Mouse (Mus musculus) intestine, embryonic 14.5 days (tissue): ENCODE data around the gene Ntng2. TPM values are rescaled to one million over a fixed set of nuclear protein-coding genes. Genes with fewer than 3 reads are reported as not detected.

ENCODE experiments used
- ATAC-seq: fragments of 200-750 bp; cut with Nextera tagmentation; replicated peaks from 2 replicates; pipeline ENCODE4 v1.8.0; 2017; ENCODE audit warnings: low read depth, moderate number of reproducible peaks, moderate TSS enrichment, moderate library complexity; ENCODE audit not compliant: low FRiP score, low TSS enrichment
- DNase-seq: peaks from one replicate; pipeline ENCODE4 v3.0.0-alpha.2; 2018; ENCODE audit warnings: low spot score
- H3K27ac ChIP-seq: fragments of 300-500 bp; sonication (generic); 2 replicates; pipeline ENCODE4 v1.5.1; 2014; ENCODE audit warnings: low read depth, mild to moderate bottlenecking, control low read depth
- H3K27me3 ChIP-seq: fragments of 300-500 bp; sonication (generic); replicated peaks from 2 replicates; pipeline ENCODE4 v1.6.1; 2014; ENCODE audit warnings: low read length, control low read depth; ENCODE audit not compliant: control insufficient read depth, insufficient read depth
- H3K36me3 ChIP-seq: fragments of 300-500 bp; sonication (generic); 2 replicates; pipeline ENCODE4 v1.6.1; 2014; ENCODE audit warnings: low read length, control low read depth; ENCODE audit not compliant: control insufficient read depth, insufficient read depth
- H3K4me1 ChIP-seq: fragments of 300-500 bp; sonication (generic); replicated peaks from 2 replicates; pipeline ENCODE4 v1.6.1; 2014; ENCODE audit warnings: low read length, control low read depth, mixed read lengths; ENCODE audit not compliant: control insufficient read depth, insufficient read depth
- H3K4me2 ChIP-seq: fragments of 300-500 bp; sonication (generic); 2 replicates; pipeline ENCODE4 v1.6.1; 2014; ENCODE audit warnings: low read length
- H3K4me3 ChIP-seq: fragments of 300-500 bp; sonication (generic); 2 replicates; pipeline ENCODE4 v1.5.1; 2014; ENCODE audit warnings: low read depth, low read length, control low read depth, mixed read lengths
- H3K9ac ChIP-seq: fragments of 300-500 bp; sonication (generic); 2 replicates; pipeline ENCODE4 v1.6.1; 2014; ENCODE audit warnings: mild to moderate bottlenecking, low read length
- H3K9me3 ChIP-seq: fragments of 300-500 bp; sonication (generic); 2 replicates; pipeline ENCODE4 v1.6.1; 2016; ENCODE audit warnings: low read length, control low read depth; ENCODE audit not compliant: control insufficient read depth
- WGBS: fragments of 180-500 bp; shearing (Covaris S2); extraction: QIAGEN DNeasy Blood & Tissue Kit; methylation state at CpG from one replicate; pipeline ENCODE4 v1.1.7; 2014; 5-methylcytosine and 5-hydroxymethylcytosine counted together
- polyA plus RNA-seq: library from polyadenylated mRNA; unstranded; fragments of >200 nt; fragmentation: Nextera tagmentation; extraction: Ambion mirVana; gene quantifications from 2 replicates; pipeline ENCODE4 v1.2.1, GENCODE M21; 2014

Ntng2 gene
- polyA plus RNA-seq, 1 experiment from 2014 or later = 0.14 TPM

- no peak overlapping the region for H3K4me3 ChIP-seq
- H3K27ac ChIP-seq = no peak overlapping the region
- WGBS = 64% methylated on average over 2 of the region's 2 CpGs
- H3K4me2 ChIP-seq = no peak overlapping the region
- DNase-seq = no peak
- no peak overlapping the region for H3K9ac ChIP-seq
- H3K36me3 ChIP-seq = peaks cover 93% of the 10 kb centered on the region
- no peak for ATAC-seq
- no peaks in the 10 kb centered on the region for H3K9me3 ChIP-seq
- no peaks in the 10 kb centered on the region for H3K27me3 ChIP-seq
- no peaks in the 10 kb centered on the region for H3K4me1 ChIP-seq
These were observed 100.9 kb downstream of the Ntng2 start for GRCm38 (mm10) chr2:29151941-29152340.

Other genes starting within 250 kb of the Ntng2 start
- 0.65 and 0.70 TPM in 2 replicates for gene Cfap77, start 197.9 kb downstream of the Ntng2 start, polyA plus RNA-seq
- gene Ttf1, start 192.7 kb downstream of the Ntng2 start, polyA plus RNA-seq = 9.7 and 9.9 TPM in 2 replicates
- 12.8 and 14.1 TPM in 2 replicates for gene Setx, start 128.8 kb downstream of the Ntng2 start, polyA plus RNA-seq
- 46.7 and 48.2 TPM in 2 replicates for gene Med27, start 93.8 kb upstream of the Ntng2 start, polyA plus RNA-seq